Mouse (Mus musculus) liver, embryonic 16.5 days (tissue): ENCODE results near the gene Fbxl13. TPM values are rescaled to one million over a fixed set of nuclear protein-coding genes. Genes with fewer than 3 reads are reported as not detected.

ENCODE experiments used
- ATAC-seq: fragments of 200-750 bp; cut with Nextera tagmentation; 2 replicates; pipeline ENCODE4 v1.8.0; 2017; ENCODE audit warnings: low read depth, mild to moderate bottlenecking, moderate number of reproducible peaks, moderate library complexity
- H3K27ac ChIP-seq: fragments of 300-500 bp; sonication (generic); 2 replicates; pipeline ENCODE4 v1.5.1; 2014; ENCODE audit warnings: mild to moderate bottlenecking, low read length
- H3K27me3 ChIP-seq: fragments of 300-500 bp; sonication (generic); 2 replicates; pipeline ENCODE4 v1.6.1; 2014; ENCODE audit warnings: low read depth, low read length, mixed read lengths; ENCODE audit not compliant: control insufficient read depth, insufficient read depth
- H3K36me3 ChIP-seq: fragments of 300-500 bp; sonication (generic); 2 replicates; pipeline ENCODE4 v1.6.1; 2014; ENCODE audit warnings: mild to moderate bottlenecking; ENCODE audit not compliant: control insufficient read depth, insufficient read depth
- H3K4me1 ChIP-seq: fragments of 300-500 bp; sonication (generic); 2 replicates; pipeline ENCODE4 v1.6.1; 2014; ENCODE audit warnings: low read depth, low read length, mixed read lengths; ENCODE audit not compliant: control insufficient read depth
- H3K4me2 ChIP-seq: fragments of 300-500 bp; sonication (generic); 2 replicates; pipeline ENCODE4 v1.6.1; 2014; ENCODE audit warnings: low read depth, low read length, mixed read lengths
- H3K4me3 ChIP-seq: fragments of 300-500 bp; sonication (generic); 2 replicates; pipeline ENCODE4 v1.5.1; 2014; ENCODE audit warnings: low read depth, mild to moderate bottlenecking, low read length
- H3K9ac ChIP-seq: fragments of 300-500 bp; sonication (generic); 2 replicates; pipeline ENCODE4 v1.6.1; 2014; ENCODE audit warnings: low read depth, low read length
- H3K9me3 ChIP-seq: fragments of 300-500 bp; sonication (generic); replicated peaks from 2 replicates; pipeline ENCODE4 v1.6.1; 2016; ENCODE audit warnings: low read length; ENCODE audit not compliant: control insufficient read depth
- WGBS: fragments of 180-500 bp; shearing (Covaris S2); extraction: QIAGEN DNeasy Blood & Tissue Kit; methylation state at CpG from one replicate; pipeline ENCODE4 v1.1.7; 2014; ENCODE audit not compliant: insufficient replicate concordance; 5-methylcytosine and 5-hydroxymethylcytosine counted together
- polyA plus RNA-seq: library from polyadenylated mRNA; unstranded; fragments of >200 nt; fragmentation: Nextera tagmentation; extraction: Ambion mirVana; gene quantifications from 2 replicates; pipeline ENCODE4 v1.2.1, GENCODE M21; 2015

The Fbxl13 gene
- polyA plus RNA-seq, 1 experiment from 2014 or later: 0.11 TPM

DNA sequence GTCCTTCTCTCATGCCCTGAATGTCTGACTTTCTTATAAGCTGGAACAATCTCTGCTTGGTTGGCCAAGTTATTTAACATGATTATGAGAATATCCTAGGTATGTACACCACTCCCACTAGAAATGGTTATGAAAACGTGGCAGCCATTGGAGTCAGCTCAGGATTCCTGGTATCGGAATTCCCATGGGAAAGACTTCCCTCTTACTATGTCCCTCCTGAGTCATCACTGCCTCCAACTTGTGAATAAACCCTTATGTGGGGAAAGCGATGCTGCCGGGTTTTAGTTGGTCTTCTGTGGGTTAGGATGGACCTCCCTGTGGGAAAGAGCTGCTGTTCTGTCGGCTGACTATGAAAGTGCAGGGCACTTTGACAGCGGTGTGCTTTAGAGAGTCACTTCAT, 163.9 kb downstream of the Fbxl13 start:
- H3K4me1 ChIP-seq: no peaks in the 10 kb centered on the region
- no peaks in the 10 kb centered on the region for H3K27me3 ChIP-seq
- H3K27ac ChIP-seq: no peak overlapping the region
- no peak overlapping the region for H3K9ac ChIP-seq
- no peak for ATAC-seq
- no peaks in the 10 kb centered on the region for H3K36me3 ChIP-seq
- no peak overlapping the region for H3K4me3 ChIP-seq
- 77% methylated on average over 6 of the region's 6 CpGs for WGBS
- no peak overlapping the region for H3K4me2 ChIP-seq
- H3K9me3 ChIP-seq: no peaks in the 10 kb centered on the region

DNA sequence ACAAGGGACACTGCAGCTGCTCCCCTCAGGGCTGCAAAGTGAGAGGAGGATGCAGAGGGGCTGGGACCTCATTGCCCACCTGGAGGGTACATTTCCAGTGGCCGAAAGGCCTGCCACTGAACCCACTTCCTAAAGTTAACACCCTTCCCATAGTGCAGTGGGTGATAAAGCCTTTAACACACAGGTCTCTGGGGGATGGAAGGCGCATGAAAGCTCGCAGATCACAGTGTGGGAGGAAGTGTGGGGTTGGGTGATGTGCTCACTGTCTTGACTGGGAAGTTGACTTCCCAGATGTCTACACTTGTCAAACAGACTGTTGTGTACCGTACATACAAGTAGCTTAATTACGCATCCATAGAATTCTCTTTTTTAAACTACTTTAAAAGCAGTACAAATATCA, 165.7 kb downstream of the Fbxl13 start:
- H3K4me2 ChIP-seq: no peak overlapping the region
- no peak overlapping the region for H3K9ac ChIP-seq
- no peaks in the 10 kb centered on the region for H3K9me3 ChIP-seq
- no peaks in the 10 kb centered on the region for H3K4me1 ChIP-seq
- 57% methylated on average over 5 of the region's 5 CpGs for WGBS
- no peak overlapping the region for H3K27ac ChIP-seq
- H3K27me3 ChIP-seq: no peaks in the 10 kb centered on the region
- H3K4me3 ChIP-seq: no peak overlapping the region
- no peak for ATAC-seq
- H3K36me3 ChIP-seq: no peaks in the 10 kb centered on the region

DNA sequence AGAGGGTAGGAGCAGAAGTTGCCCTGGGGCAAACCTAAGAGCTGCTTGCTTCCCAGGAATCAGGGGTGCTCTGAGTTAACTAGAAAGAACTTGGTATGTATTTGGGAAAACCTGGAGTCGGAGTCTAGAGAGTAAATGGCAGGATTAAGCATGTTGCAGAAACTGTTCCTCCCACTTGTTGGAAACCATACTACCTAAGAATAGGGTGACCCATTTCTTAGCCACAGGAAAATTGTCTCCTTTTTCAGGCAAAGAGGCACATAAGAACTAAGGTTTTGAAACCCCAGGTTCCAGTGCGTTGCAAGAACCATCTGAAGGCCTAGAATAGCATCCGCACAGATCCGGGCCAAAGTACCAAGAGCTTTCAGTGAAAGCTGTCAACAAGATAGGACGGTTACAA, 167.0 kb downstream of the Fbxl13 start:
- WGBS: 82% methylated on average over 5 of the region's 5 CpGs
- Histone ChIP-seq H3K36me3 (no peaks in the 10 kb centered on the region), H3K4me2 (no peak overlapping the region), H3K27me3 (no peaks in the 10 kb centered on the region), H3K4me1 (no peaks in the 10 kb centered on the region), H3K27ac (no peak overlapping the region), H3K9ac (no peak overlapping the region), H3K9me3 (no peaks in the 10 kb centered on the region), H3K4me3 (no peak overlapping the region)
- ATAC-seq: no peak

DNA sequence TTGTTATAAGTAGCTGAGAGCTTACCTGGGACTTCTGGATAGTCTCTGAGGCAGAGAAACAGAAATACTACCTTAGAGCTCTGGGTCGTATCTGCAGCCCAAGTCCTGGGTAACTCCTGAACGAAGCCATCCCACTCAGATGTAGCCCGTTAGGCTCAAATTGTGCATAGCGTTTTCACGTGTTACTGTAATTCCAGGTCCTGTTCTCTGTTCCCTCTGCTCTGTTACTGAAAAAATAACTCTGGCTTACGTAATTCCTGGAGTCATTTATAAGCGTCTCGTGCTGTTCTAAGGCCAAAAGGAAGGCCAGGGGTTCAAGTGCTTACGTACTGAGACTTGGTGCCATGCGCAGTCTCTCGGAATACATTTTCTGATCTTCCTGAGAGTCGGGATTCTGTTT, 177.3 kb downstream of the Fbxl13 start:
- 82% methylated on average over 12 of the region's 12 CpGs for WGBS
- H3K9me3 ChIP-seq: no peaks in the 10 kb centered on the region
- H3K36me3 ChIP-seq: no peaks in the 10 kb centered on the region; the same call in 1 of the 2 replicates
- H3K27me3 ChIP-seq: no peaks in the 10 kb centered on the region
- H3K27ac ChIP-seq: no peak overlapping the region
- no peak overlapping the region for H3K4me2 ChIP-seq
- no peak overlapping the region for H3K9ac ChIP-seq
- H3K4me3 ChIP-seq: no peak overlapping the region
- no peaks in the 10 kb centered on the region for H3K4me1 ChIP-seq
- no peak for ATAC-seq

DNA sequence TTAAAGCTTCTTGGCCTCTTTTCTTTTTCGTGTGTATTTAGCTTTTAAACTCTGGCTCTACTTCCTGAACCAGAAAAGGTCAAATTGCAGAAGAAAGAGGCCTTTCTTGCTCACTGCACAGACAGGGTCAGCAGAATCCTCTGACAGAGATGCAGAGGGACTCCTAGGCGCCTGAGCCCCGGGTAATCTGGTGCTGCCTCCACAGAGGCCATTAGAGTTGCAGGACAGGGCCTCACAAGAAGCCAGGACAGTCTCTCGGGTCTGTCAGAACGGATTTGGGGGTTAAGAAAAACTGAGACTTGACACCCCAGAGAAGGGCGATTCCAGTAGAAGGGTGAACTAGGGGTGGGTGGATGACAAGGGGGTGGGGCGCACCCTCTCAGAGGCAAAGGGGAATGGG, 178.0 kb downstream of the Fbxl13 start:
- H3K9me3 ChIP-seq: no peaks in the 10 kb centered on the region
- H3K27me3 ChIP-seq: no peaks in the 10 kb centered on the region
- H3K36me3 ChIP-seq: no peaks in the 10 kb centered on the region; the same call in 1 of the 2 replicates
- H3K27ac ChIP-seq: no peak overlapping the region
- no peak overlapping the region for H3K4me3 ChIP-seq
- H3K9ac ChIP-seq: no peak overlapping the region
- WGBS: 73% methylated on average over 7 of the region's 7 CpGs
- no peak for ATAC-seq
- no peak overlapping the region for H3K4me2 ChIP-seq
- no peaks in the 10 kb centered on the region for H3K4me1 ChIP-seq

DNA sequence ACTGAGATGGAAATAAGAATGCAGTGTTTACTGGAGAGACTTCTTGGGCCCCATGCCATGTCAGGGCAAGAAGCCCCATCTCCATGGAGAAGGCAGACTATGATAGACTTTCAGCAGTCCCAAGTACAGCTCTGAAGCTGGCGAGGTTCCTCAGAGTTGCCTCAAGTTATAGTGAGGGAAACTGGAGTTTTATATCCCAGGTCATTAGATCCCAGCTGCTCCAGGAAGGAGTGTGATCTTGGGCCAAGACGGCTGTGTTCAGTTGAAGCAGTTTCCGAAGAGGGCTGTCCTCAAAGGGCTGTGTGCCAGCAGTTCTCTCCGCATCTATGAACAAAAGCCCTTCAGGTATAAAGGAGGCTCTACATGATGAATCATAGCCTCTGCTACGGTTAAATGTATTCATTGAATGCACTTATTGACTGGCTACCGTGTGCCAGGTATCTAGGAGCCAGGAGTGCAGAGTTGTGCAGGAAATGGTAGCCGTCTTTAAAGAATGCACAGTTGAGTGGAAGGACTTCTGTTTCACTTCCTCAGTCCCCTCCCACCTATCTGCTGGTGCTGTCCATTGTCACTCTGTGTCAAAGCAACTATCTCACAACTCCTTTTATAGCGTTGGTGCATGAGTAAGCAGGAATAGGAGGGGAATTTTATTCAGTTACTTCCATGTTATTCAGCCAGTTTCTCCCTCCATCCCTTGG, 204.5 kb downstream of the Fbxl13 start:
- H3K36me3 ChIP-seq: no peaks in the 10 kb centered on the region
- H3K27ac ChIP-seq: no peak overlapping the region
- WGBS: 58% methylated on average over 8 of the region's 8 CpGs
- H3K4me2 ChIP-seq: no peak overlapping the region
- H3K9me3 ChIP-seq: no peaks in the 10 kb centered on the region
- H3K27me3 ChIP-seq: no peaks in the 10 kb centered on the region
- ATAC-seq: no peak
- H3K4me1 ChIP-seq: no peaks in the 10 kb centered on the region
- no peak overlapping the region for H3K9ac ChIP-seq
- no peak overlapping the region for H3K4me3 ChIP-seq

DNA sequence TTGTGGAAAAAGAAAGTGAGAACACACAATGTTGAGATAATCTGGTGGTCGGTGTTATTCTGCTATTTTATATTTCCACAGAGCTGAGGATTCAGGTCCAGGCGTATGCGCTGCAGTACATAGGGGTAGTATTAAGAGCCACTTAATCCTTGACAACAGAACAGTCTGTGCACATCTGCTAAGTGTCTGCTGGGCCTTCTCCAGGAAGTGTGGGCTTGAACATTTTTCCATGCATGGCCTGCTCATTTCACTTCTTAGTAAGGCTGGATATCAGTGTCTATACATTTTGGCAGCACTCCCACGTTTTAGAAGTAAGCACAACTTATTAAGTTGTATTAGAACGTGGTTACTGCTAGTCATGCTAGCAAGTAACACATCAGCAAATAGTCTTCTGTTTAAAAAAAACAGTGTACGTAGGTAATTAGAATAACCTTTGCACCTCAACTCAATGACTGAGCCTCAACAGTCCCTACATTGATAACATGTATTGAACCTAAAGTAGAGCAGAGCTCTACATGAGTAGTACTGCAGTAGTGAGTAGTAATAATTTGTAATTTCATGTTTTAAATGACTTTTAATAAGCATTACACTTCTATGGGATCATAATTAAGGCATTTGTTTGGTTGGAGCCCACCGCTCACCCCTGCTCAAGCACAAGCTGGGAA, 205.9 kb downstream of the Fbxl13 start:
- Histone ChIP-seq H3K27me3 (no peaks in the 10 kb centered on the region), H3K9ac (no peak overlapping the region), H3K27ac (no peak overlapping the region), H3K4me1 (no peaks in the 10 kb centered on the region), H3K4me3 (no peak overlapping the region), H3K9me3 (no peaks in the 10 kb centered on the region), H3K36me3 (no peaks in the 10 kb centered on the region), H3K4me2 (no peak overlapping the region)
- no peak for ATAC-seq
- 77% methylated on average over 7 of the region's 7 CpGs for WGBS

DNA sequence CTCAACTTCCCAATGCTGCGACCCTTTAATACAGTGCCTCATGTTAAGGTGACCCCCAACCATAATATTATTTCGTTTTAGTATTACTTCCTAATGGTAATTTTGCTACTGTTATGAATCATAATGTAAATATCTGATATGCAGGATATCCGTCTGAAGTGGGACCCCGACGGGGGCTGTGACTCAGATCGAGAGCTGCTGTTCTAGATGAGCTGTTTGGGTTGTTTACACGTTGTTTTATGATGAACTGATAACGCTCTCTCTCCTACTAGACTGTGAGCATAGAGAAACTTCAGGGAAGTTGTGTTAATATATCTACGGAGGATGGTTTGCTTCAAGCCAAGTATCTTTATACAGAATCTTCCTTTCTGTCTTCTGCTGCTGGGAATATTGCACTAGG, 207.0 kb downstream of the Fbxl13 start:
- H3K4me1 ChIP-seq: no peaks in the 10 kb centered on the region
- H3K9me3 ChIP-seq: no peaks in the 10 kb centered on the region
- H3K36me3 ChIP-seq: no peaks in the 10 kb centered on the region
- no peak overlapping the region for H3K9ac ChIP-seq
- H3K4me2 ChIP-seq: no peak overlapping the region
- WGBS: 75% methylated on average over 9 of the region's 9 CpGs
- no peaks in the 10 kb centered on the region for H3K27me3 ChIP-seq
- no peak overlapping the region for H3K4me3 ChIP-seq
- no peak for ATAC-seq
- no peak overlapping the region for H3K27ac ChIP-seq

DNA sequence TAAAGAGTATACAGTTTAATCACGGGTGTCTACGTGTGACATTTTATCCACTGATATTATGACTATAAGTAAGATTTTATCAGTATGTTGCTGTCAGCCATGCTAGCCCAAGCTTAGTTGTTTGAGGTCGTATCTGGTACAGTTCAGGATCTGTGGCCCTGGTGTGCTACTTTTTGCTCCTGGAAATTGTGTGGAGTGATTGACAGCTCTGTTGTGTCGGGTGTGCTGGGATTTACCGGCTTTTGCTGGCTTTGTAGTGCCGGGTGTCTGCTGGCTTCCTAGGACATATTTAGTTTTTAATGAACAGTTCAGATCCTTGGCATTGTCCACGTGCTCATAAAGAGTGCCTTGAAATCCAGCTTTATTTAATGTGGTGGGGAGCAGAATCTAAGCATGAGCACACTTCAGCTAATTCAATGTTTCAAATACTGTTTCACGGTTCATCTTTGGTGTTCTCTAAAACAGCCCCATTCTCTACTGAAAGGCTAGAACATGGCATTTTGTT, 208.9 kb downstream of the Fbxl13 start:
- no peak overlapping the region for H3K27ac ChIP-seq
- H3K27me3 ChIP-seq: no peaks in the 10 kb centered on the region
- H3K36me3 ChIP-seq: no peaks in the 10 kb centered on the region
- H3K9ac ChIP-seq: no peak overlapping the region
- no peak for ATAC-seq
- H3K4me1 ChIP-seq: no peaks in the 10 kb centered on the region
- H3K4me2 ChIP-seq: no peak overlapping the region
- 78% methylated on average over 8 of the region's 8 CpGs for WGBS
- no peak overlapping the region for H3K4me3 ChIP-seq
- H3K9me3 ChIP-seq: no peaks in the 10 kb centered on the region
